Mouse (Mus musculus) layer of hippocampus, adult 2 months (tissue): ENCODE data around the gene Mrpl57. TPM values are rescaled to one million over a fixed set of nuclear protein-coding genes. Genes with fewer than 3 reads are reported as not detected.
"Not testable (repeated sequence)": the region's sequence is repeated elsewhere in the genome, so short reads cannot be mapped to it uniquely, and the experiment has no call there.

Experiments
- DNase-seq, 2 experiments: peaks; one replicate each; pipeline ENCODE4 v3.0.0; 2022; ENCODE audit warnings: low spot score in 2 of 2
- H3K27ac ChIP-seq: fragments of 200-600 bp; 2 replicates; pipeline ENCODE4 v1.8.1; 2022
- H3K4me3 ChIP-seq: fragments of 200-600 bp; 2 replicates; pipeline ENCODE4 v1.8.1; 2022; ENCODE audit warnings: mild to moderate bottlenecking
- CTCF ChIP-seq: fragments of 200-600 bp; conservative IDR thresholded peaks from 2 replicates; pipeline ENCODE4 v1.8.1; 2022; ENCODE audit warnings: antibody characterized with exemption, mild to moderate bottlenecking, moderate library complexity
- total RNA-seq, 2 experiments: library from RNA; stranded (reverse); gene quantifications; 2 replicates each; pipeline ENCODE4 v1.2.3; 2021

The Mrpl57 gene
- total RNA-seq, 2 experiments from 2014 or later: 67.4 to 75.9 TPM

GRCm38 (mm10) chr14:57827284-57827683 is 1.2 kb downstream of the Mrpl57 start:
- DNase-seq: no peak
- Histone ChIP-seq H3K27ac (peak overlapping the region; percentile 98), H3K4me3 (peak overlapping the region; percentile 67)
- TF ChIP-seq CTCF: no peak; the same call in 1 of the 2 replicates

- DNase-seq: no peak
- Histone ChIP-seq H3K4me3 (no peak overlapping the region), H3K27ac (no peak overlapping the region)
- no peak for TF ChIP-seq CTCF
Measured at GRCm38 (mm10) chr14:57833526-57833925, 7.5 kb downstream of the Mrpl57 start.

GRCm38 (mm10) chr14:57835157-57835556 is 9.1 kb downstream of the Mrpl57 start:
- TF ChIP-seq CTCF: no peak
- DNase-seq: no peak
- Histone ChIP-seq H3K27ac (no peak overlapping the region), H3K4me3 (no peak overlapping the region)

GRCm38 (mm10) chr14:57844535-57844934 is 18.5 kb downstream of the Mrpl57 start:
- no peak for DNase-seq
- H3K4me3 ChIP-seq: no peak overlapping the region
- H3K27ac ChIP-seq: no peak overlapping the region
- no peak for TF ChIP-seq CTCF

- H3K27ac ChIP-seq, DNase-seq, H3K4me3 ChIP-seq: not testable (repeated sequence)
Measured at GRCm38 (mm10) chr14:57848061-57848460, 22.0 kb downstream of the Mrpl57 start.

- Histone ChIP-seq H3K27ac (no peak overlapping the region), H3K4me3 (no peak overlapping the region)
- TF ChIP-seq CTCF: no peak
- no peak for DNase-seq
Measured at GRCm38 (mm10) chr14:57848646-57849045, 22.6 kb downstream of the Mrpl57 start.

GRCm38 (mm10) chr14:57850330-57850729 is 24.3 kb downstream of the Mrpl57 start:
- no peak for TF ChIP-seq CTCF
- no peak overlapping the region for H3K4me3 ChIP-seq
- no peak for DNase-seq
- no peak overlapping the region for H3K27ac ChIP-seq

- no peak for TF ChIP-seq CTCF
- Histone ChIP-seq H3K27ac (no peak overlapping the region), H3K4me3 (no peak overlapping the region)
- no peak for DNase-seq
Measured at GRCm38 (mm10) chr14:57852961-57853360, 26.9 kb downstream of the Mrpl57 start.

GRCm38 (mm10) chr14:57856037-57856436 is 30.0 kb downstream of the Mrpl57 start:
- not testable (repeated sequence) for H3K27ac ChIP-seq, H3K4me3 ChIP-seq, DNase-seq
- TF ChIP-seq CTCF: peak; percentile 51

- H3K4me3 ChIP-seq: no peak overlapping the region
- H3K27ac ChIP-seq: no peak overlapping the region
- no peak for TF ChIP-seq CTCF
- no peak for DNase-seq
Measured at GRCm38 (mm10) chr14:57858601-57859000, 32.6 kb downstream of the Mrpl57 start.

GRCm38 (mm10) chr14:57859520-57859919 is 33.5 kb downstream of the Mrpl57 start:
- TF ChIP-seq CTCF: no peak
- H3K4me3 ChIP-seq: no peak overlapping the region
- no peak for DNase-seq
- 0 out of 2 replicates have a peak overlapping the region, but pooled peaks have one; percentile 16 for H3K27ac ChIP-seq

GRCm38 (mm10) chr14:57861987-57862412 is 36.0 kb downstream of the Mrpl57 start:
- Histone ChIP-seq H3K27ac (no peak overlapping the region), H3K4me3 (no peak overlapping the region)
- no peak for TF ChIP-seq CTCF
- no peak for DNase-seq

- DNase-seq: no peak
- no peak overlapping the region for H3K27ac ChIP-seq
- no peak for TF ChIP-seq CTCF
Measured at GRCm38 (mm10) chr14:57863129-57863528, 37.1 kb downstream of the Mrpl57 start.

GRCm38 (mm10) chr14:57865256-57865655 is 39.2 kb downstream of the Mrpl57 start:
- no peak overlapping the region for H3K4me3 ChIP-seq
- no peak for DNase-seq
- no peak overlapping the region for H3K27ac ChIP-seq
- TF ChIP-seq CTCF: no peak

More at GRCm38 (mm10) chr14:57863129-57863528, 37.1 kb downstream of the Mrpl57 start:
- H3K4me3 ChIP-seq: no peak overlapping the region
